Mouse (Mus musculus): ENCODE measurements around the gene Aurkb.

Gene Aurkb

DNA sequence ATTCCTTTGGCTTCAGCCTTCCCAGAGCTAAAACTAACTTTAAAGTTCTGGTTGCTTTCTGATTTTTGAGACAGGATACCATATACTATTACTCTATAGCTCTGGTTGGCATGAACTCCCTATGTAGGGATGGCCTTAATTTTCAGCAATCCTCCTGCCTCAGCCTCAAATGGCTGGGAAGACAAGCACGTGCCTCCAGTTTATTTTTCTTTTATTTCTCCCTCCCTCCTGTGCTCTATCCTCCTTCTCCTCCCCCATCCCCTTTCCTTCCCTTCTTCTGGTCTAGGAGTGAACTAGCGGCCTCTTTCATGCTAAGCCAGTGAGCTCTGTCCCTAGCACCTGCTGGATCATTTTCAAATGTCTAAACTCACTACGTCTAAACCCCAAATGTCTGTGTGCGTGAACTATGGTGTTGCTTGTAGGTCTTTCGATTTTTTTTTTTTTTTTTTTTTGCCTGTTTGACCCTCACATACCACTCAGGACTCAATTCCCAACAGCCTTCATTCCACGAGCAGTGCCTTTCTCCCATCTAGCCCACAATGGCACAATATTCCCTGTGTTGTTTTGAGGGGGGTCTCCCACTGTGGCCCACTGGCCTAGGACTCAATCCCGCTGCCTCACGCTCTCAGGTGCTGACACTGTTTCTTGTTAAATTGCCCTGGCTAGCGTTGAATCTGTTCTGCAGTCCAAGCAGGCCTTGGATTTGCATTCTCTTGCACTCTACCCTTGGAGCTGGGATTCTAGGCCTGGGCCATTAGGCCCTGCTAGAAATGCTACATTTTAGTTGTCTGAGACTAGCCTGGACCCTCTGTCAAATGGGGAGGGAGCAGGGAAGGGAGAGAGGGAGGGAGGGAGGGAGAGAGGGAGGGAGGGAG is 19.0 kb downstream of the Aurkb start:
- DNase-seq (ENCODE audit: low read depth, low spot score) = no peak

DNA sequence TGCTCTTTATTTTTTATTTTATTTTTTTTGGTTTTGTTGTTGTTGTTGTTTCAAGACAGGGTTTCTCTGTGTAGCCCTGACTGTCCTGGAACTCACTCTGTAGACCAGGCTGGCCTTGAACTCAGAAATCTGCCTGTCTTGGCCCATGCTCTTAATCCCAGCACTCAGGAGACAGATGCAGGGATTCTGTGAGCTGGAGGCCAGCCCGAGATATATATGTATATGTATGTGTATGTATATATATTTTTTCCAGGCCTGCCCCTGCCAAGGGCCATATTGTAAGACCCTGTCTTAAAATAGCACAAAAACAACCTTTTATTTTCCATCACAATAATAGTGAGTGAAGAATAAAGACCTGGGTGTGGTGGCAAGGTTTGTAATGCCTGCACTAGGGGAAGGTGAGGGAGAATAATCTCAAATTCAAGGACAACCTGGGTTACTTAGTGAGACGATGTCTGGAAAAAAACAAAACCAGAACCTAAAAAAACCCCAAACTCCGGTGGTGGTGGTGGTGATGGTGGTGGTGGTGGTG is 20.0 kb downstream of the Aurkb start:
- DNase-seq (ENCODE audit: low read depth, low spot score) = no peak

DNA sequence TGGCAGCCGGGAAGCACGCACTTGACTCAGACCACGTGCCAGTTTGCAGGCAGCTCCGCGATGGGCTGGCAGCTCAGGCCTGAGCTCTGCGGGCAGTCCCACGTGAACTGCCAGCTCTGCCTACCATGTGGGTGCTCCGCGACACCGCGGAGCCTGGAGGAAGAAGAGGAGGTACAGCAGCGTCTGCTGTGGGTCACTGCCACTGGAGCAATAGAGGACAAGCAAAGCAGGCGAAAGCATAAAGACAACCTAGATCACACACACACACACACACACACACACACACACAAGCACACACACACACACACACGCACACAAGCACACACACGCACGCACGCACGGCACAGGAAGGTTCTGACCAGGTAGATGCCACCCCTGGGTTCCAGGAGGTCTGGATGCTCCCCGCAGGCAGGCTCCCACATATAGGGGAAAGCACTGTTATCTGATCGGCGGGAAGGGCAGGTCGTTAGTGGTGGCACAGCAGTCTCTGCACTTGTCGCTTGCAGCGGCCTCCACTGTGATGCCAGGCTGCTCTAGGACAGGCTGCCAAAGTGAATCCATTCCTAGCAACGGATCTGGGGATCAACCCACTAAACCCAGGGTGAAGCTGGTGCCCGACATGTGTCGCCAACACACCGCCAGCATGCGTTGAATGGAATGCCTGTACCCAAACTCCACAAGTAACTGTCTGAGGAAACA is 20.9 kb downstream of the Aurkb start:
- DNase-seq (ENCODE audit: low read depth, low spot score) = no peak

DNA sequence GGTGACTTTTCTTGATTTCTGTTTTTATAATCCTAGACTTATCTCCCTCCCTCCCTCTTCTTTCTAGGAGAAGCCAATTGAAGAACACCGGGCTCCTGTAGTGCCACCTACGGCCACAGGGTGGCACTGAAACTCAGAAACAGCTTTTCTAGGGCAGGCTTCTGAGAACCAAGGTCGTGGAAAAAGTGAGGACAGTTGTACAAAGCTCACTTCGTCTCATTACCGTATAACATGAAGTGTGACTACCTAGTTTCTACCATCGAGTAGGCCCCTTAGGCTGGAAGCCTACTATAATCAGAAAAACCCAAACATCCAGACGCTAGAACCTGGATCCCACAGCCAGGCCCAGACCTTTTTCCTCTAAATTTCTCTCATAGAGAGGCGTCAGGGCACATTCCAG is 21.5 kb downstream of the Aurkb start:
- peak; percentile 84 for DNase-seq (ENCODE audit: low read depth, low spot score)

DNA sequence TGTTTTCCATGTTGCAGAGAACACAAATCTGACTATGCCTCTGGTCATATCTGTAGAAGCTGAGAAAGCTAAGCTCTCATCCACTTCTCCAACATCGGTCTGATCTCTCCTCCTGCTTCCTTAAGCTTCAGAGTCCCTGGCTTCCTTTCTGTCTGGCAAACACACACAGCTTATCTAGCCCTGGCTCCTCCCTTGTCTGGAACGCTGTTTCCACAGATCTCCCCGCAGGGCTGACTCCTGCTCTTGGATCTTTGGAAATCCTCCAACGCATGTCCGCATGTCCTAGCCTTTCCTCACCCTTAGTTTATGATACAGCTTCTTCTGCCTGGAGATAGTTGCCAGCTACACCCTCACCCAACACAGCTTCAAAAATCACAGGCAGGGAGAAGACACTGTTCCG is 22.2 kb downstream of the Aurkb start:
- DNase-seq (ENCODE audit: low read depth, low spot score) = no peak

DNA sequence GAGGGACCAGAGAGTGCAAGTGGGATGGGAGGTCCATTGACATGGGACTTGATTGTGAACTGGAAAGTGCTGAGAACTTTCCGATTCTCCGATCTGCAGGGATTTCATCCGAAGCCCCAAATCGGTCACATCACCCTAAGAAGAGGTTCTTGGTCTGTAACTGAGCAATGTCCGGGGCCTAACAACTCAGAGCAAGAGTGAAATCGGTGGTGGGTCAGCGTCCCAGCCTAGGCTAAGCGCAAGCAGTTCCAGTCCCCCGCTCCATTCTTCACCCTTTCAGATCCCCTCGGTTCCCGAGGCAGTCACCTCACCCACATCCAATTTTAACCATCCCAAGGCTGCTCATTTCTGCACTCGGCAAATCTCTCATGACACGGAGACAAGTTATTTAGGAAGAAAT is 24.6 kb downstream of the Aurkb start:
- no peak for DNase-seq (ENCODE audit: low read depth, low spot score)

DNA sequence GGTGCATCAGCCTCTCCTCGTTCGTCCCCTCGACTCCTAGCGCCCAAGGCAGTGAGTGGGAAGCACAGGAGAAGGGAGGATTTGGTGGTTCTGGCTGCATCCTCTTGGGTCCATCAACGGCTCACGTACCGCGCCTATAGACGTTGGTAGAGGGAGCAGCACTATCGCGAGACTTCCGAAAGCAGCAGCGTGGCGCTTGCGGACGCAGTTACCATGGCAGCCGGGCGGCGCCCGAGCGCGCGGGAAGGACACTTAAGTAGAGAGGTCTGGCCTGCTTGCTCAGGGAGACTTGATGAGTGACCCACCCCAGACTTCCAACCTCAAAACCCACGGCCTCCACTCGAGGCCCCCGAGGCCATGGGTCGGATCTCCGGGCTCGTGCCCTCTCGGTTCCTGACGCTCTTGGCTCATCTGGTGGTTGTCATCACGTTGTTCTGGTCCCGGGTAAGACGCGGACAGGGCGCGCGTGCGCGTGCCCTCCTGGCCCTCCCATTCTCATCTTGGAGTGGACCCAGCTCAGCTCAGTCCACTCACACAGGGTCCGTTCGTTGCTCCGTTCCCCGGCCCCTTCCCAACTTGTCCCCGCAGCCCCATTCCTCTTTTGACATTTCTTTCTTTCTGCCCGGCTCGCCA is 25.3 kb downstream of the Aurkb start, which contains the start of gene Tmem107:
Gene Tmem107 (plus strand): TSS at position 217 of the 633 bp plus-strand sequence.
- peak; percentile 96 for DNase-seq (ENCODE audit: low read depth, low spot score)

DNA sequence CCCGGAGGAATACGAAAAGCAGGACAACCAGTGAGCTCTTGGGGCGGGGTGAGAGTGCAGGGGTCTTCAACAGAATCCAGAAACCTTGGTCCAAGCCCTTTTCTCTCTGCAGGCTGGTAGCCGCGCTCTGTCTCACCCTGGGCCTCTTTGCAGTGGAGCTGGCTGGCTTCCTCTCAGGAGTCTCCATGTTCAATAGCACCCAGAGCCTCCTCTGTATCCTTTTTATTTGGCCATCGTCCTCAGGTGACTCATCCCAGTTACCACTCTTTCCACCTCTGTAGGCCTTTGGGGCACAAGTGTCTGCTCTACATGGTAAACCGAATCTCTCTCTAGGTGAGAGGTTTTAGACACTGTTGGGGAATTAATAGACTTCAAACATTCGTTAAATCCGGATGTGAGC is 25.8 kb downstream of the Aurkb start:
- DNase-seq (ENCODE audit: low read depth, low spot score) = no peak

DNA sequence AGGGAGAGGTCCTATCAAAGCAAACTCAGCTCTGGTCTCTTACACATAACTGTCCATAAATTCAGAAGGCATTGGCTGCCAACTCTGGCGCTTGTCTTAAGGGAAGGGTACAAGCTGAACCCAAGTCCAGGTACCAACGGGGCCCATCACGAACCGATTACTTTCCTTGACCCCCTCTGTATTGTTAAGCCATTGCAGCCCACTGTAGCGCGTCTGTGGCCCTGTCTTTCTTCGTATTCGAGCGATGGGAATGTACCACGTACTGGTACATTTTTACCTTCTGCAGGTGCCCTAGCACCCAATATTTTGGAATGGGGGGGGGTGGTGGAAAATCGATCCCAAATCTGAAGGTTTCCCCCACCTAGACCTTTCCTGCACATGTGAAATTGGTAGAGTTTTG is 26.8 kb downstream of the Aurkb start:
- no peak for DNase-seq (ENCODE audit: low read depth, low spot score)

DNA sequence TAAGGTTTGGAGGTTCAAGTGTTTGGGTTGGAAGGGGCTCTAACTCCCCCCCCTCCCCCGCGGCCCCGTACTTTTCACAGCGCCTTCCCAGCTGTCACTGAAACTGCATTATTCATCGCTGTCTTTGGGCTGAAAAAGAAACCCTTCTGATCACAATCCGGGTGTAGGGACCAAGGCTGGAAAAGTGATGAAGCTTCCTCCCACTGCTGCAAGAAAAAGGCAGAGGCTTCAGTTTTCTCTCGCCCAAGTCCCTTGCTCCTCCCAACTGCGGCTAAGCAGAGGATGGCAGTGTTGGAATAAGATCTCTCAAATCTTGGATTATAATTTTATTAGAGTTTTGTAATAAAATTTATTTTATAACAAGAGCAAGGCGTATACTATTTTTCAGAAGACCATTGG is 27.2 kb downstream of the Aurkb start:
- no peak for DNase-seq (ENCODE audit: low read depth, low spot score)

DNA sequence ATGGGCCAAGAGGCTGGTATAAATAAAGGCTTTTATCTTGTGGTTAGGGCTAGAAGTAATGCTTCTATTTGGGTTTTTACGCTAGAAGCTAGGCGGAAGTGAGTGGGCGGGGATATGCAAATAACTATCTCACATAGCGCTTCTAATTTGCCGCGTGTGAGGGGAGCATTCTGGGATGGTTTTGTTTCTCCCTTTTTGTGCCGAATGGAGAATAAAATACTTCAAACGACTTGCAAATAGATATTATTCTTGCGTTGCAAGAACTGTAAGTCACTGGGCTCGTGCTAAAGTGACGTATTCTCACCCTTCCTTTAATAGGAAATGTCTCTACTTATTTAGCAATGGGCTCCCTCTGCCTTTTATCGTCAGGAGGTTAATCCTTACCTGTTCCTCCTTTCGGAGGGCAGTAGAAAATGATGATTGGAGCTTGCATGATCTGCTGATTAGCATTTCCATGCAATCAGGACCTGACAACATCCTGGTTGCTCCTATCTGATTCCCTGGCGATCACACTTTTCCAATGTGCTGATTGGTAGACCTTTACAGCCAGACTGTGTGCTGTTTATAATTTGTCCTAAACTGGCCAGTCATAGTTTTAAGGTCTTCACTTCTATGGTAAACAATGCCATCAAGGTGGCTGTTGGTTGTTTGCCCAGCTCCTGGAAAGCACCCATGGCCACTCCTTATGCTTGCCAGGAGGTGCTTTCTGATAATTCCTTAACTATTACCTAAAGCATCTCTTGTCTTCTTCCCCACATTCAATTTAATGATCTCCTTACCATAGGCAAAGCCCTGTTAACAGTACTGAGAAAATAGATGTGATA is 27.8 kb downstream of the Aurkb start:
- peak; percentile 97 for DNase-seq (ENCODE audit: low read depth, low spot score)

DNA sequence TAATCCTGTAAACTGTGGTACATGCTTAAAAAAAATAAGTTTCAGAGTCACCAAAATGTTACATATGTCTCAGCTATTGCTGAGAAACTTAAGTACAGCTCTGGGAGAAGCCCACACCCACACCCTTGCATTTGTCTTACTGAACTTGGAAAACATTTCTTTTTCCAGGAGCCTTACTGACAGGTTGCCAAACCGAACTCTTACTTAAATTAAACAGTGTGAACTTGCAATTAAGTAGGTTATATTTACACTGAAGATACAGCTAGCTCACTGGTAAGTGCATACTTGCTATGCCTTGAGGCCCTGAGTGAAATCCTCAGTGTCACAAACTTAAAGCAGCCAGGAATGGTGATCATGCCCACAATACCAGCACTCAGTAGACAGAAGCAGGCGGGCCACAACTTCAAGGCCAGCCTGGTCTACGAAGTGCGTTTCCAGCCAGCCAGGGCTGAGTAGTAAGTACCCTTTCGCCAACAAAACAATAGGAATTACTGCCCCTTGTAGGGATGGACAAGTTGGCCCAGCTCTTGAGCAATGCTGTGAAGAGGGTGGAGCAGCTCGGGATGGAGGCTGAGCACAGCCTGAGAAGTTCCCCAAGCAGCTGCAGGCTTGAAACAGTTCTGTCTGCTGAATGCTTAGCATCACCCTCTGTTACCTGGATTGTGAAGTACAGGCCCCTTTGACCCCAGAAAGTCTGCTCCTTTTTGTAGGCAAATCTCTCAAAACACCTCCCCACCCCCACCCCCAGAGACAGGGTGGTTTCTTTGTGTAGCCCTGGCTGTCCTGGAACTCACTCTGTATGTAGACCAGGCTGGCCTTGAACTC is 28.7 kb downstream of the Aurkb start:
- DNase-seq (ENCODE audit: low read depth, low spot score) = peak; percentile 66

DNA sequence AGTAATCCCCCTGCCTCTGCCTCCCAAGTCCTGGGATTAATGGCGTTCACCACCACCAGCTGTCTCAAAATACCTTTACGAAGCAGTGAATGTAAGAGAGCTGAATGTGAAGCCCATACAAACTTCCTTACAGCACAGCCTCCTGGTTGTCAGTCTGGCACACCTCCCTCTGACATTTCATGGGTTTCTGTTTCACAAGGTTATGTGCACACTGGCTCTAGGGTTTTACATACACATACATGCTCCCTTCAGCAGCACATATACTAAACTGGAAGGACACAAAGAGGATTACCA is 29.3 kb downstream of the Aurkb start:
- DNase-seq (ENCODE audit: low read depth, low spot score) = no peak

DNA sequence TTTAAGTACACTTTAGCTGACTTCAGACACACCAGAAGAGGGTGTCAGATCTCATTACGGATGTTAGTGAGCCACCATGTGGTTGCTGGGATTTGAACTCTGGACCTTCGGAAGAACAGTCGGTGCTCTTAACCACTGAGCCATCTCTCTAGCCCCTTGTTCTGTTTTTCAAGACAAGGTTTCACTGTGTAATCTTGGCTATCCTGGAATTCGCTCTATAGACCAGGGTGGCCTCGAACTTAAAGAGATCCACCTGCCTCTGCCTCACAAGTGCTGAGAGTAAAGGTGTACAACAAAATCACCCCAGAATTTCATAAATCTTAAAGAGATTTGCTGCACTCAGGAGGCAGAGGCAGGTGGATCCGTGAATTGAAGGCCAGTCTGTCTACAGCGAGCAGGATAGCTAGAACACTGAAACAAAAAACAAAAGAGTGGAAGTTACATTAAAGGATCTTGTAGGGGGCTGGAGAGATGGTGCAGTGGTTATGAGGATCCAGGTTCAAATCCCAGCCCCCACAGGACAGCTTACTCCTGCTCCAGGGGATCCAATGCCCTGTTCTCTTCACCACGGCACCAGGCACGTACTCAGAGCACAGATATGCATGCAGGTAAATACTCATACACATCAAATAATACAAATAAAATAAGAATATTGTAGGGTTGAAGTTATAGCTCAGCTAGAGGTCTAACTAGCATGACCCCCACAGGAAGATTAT is 30.5 kb downstream of the Aurkb start:
- DNase-seq (ENCODE audit: low read depth, low spot score) = no peak

DNA sequence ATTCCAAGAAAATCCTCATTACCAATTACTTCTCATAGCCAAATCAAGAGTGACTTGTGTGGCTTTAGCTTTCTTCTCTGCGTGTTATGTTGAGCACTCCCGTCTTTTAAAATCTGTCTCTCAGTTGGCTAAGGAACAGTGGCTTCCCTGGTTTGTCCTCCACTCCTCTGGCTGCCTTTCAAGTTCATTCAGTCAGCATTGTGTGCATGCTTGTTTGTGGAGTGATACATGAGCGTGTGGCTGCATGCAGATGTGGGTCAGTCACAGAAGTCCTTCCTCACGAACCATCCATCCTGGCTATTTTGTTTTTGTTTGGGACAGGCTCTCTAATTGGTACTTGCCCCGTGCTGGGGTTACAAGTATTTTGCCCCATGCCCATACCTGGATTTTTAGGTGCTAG is 31.1 kb downstream of the Aurkb start:
- no peak for DNase-seq (ENCODE audit: low read depth, low spot score)

DNA sequence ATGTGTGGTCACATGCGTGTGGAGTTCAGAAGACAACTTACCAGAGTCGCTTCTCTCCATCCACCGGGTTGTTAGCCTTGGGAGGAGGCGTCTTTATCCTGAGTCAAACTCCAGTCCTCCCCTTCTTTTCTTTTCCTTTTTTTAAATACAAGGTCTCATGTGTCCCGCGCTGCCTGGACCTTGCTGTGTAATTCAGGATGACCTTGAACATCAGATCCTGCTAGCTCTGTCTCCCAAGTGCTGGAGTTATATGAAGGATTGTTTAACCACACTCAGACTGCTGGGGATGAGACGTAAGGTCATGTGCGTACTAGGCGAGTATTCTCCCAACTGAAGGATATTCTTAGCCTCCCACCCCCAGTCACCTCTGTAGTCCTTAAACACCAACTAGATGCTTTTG is 31.9 kb downstream of the Aurkb start:
- DNase-seq (ENCODE audit: low read depth, low spot score) = no peak

DNA sequence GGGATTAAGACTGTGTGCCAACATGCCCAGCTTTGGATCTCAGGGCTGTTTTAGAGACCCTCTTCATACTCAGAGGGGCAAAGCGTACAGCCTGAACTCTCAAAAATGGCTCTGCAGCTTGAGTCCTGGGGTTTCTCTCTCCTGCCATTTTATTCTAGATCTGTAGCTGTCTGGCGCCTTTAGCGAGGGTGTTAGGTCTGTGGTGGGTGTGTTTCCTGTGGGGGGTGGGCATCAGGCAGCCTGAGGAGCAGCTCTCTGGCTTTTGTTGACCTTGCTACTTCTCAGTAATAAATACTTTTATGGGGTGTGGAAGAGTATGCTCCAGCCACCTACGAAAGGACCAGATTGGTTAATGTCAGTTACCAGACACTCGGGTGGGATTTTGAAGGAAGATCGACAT is 32.6 kb downstream of the Aurkb start:
- DNase-seq (ENCODE audit: low read depth, low spot score) = no peak

DNA sequence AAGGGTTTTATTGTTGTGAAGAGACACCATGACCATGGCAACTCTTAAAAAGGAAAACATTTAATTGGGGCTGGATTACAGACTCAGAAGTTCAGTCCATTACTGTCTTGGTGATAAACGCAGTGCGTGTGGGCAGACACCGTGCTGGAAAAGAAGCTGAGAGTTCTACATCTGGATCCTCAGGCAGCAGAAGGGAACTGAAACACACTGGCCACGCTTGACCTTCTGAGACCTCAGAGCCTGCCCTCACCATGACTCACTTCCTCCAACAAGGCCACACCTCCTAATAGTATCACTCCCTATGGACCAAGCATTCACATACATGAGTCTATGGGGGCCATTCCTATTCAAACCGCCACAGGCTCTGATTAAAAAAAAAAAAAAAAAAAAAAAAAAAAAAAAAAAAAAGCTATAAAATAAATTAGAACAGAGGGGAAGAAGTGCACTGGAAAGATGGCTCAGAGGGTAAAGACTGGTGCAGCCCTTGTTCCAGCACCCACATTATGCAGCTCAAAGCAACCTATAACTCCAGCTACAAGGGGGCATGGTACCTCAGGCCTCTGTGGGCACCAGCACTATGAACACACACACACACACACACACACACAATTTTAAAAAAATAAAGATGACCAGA is 33.5 kb downstream of the Aurkb start:
- DNase-seq (ENCODE audit: low read depth, low spot score) = no peak

DNA sequence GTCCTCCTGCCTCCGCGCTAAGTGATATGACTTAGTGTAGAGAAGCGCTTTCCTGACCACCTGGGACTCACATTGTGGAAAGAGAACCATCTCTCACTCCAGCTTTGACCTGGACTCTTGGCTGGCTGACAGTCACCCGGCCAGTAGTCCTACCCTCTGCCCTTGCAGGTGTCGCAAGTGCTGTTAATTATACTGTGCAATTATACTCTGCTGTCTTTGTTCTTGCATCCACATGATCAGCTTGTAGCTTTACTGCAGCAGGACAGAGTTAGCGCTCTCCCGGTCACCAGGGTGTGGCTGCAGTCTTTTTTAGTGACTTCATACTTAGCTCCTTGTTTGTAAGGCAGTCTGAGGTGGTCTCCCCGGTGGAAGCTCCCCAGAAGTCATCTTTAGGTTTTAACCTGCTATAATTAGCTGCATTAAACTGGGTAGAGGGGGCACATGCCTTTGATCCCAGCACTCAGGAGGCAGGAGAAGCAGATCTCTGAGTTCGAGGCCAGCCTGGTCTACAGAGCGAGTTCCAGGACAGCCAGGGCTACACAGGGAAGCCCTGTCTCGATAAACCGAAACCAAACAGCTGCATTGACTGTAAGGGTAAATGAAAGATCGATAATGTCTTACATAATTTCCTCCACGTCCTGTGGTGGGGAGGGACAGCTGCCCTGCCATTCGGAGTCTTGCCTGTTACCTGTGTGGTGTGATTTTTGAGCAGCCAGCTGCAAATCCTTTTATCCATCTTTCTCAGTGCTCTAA is 34.8 kb downstream of the Aurkb start:
- DNase-seq (ENCODE audit: low read depth, low spot score) = no peak
